8 mouse cellular contexts compared by ENCODE assay signal in the genomic region with DNA sequence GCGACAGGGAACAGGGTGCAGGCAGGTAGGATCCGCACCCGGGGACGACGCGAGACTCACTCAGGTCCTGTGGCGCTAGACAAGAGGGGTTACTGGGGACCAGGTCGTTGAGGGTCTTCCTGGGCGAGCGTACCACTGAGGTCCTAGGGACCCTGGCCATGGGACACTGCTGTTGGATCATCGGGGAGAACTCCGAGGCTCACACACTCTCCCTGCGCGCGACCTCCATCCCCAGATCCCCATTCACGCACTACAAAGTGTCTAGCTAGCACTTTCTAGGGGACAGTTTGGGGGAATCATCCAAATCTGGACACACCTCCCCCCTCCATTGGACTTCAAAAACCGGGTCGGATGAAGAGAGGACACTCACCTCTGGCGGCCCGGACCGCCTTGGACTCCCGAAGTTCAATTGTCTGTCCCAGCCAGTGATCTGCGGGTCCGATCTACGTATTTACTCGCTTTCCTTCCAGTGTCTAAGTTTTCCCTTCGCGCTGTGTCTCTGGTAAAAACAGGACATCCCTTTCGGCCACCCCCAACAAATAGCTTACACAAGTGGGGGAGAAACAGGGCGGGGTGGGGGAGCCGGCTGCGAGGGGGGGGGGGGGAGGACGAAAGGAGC. TPM values are rescaled to one million over a fixed set of nuclear protein-coding genes. Genes with fewer than 3 reads are reported as not detected.
DNase-seq lines count a peak whose midpoint lies in the region; ATAC-seq lines count a peak whose summit lies in the region.

No protein-coding gene starts in this region.

- no peak for DNase-seq in heart, adult 9 months (ENCODE audit: low spot score in 2 of 2)
- peak; percentile 71 for DNase-seq in ES-CJ7 (ENCODE audit: low read depth, low spot score)
- no peak for DNase-seq in embryonic facial prominence, embryonic 11.5 days (ENCODE audit: low spot score)
- peak; percentile 14 for DNase-seq in heart, postnatal 4 days
- DNase-seq in liver, embryonic 13.5 days, result no peak
- no peak for DNase-seq in lung, postnatal 14 days

- H3K9ac ChIP-seq in heart, embryonic 12.5 days, result peak overlapping the region; percentile 63
- peak overlapping the region; percentile 80 for H3K9ac ChIP-seq in embryonic facial prominence, embryonic 11.5 days (replicated peaks; ENCODE audit: low read length)
- H3K9ac ChIP-seq in liver, embryonic 13.5 days, result no peak overlapping the region
- no peak overlapping the region for H3K9ac ChIP-seq in stomach, embryonic 15.5 days

- peak overlapping the region; percentile 75 for H3K4me2 ChIP-seq in heart, embryonic 12.5 days
- H3K4me2 ChIP-seq in embryonic facial prominence, embryonic 11.5 days (ENCODE audit: low read depth, low read length), result peak overlapping the region; percentile 64
- H3K4me2 ChIP-seq in liver, embryonic 13.5 days, result peak overlapping the region; percentile 65
- peak overlapping the region; percentile 86 for H3K4me2 ChIP-seq in stomach, embryonic 15.5 days

- H3K4me3 ChIP-seq in heart, embryonic 12.5 days, result peak overlapping the region; percentile 66
- H3K4me3 ChIP-seq in embryonic facial prominence, embryonic 11.5 days (ENCODE audit: low read depth, low read length), result peak overlapping the region; percentile 60
- peak overlapping the region; percentile 50 for H3K4me3 ChIP-seq in liver, embryonic 13.5 days (replicated peaks)
- H3K4me3 ChIP-seq in stomach, embryonic 15.5 days (replicated peaks), result peak overlapping the region; percentile 59

- peak overlapping the region; percentile 27; the same call in 1 of the 2 replicates for H3K27ac ChIP-seq in heart, embryonic 12.5 days (ENCODE audit: poor library complexity, severe bottlenecking)
- H3K27ac ChIP-seq in embryonic facial prominence, embryonic 11.5 days (replicated peaks; ENCODE audit: low read depth, low read length), result peak overlapping the region; percentile 83
- H3K27ac ChIP-seq in liver, embryonic 13.5 days, result no peak overlapping the region
- no peak overlapping the region for H3K27ac ChIP-seq in stomach, embryonic 15.5 days

- under 1% methylated on average over 32 of the region's 33 CpGs for WGBS in heart, embryonic 12.5 days
- under 1% methylated on average over 31 of the region's 33 CpGs for WGBS in embryonic facial prominence, embryonic 11.5 days
- 1% methylated on average over 31 of the region's 33 CpGs for WGBS in liver, embryonic 13.5 days (ENCODE audit: insufficient replicate concordance)
- under 1% methylated on average over 30 of the region's 33 CpGs for WGBS in stomach, embryonic 15.5 days

- ATAC-seq in heart, embryonic 12.5 days (ENCODE audit: insufficient number of reproducible peaks, low FRiP score), result peak; percentile 51; the same call in 1 of the 2 replicates
- peak; percentile 50 for ATAC-seq in embryonic facial prominence, embryonic 11.5 days (replicated peaks; ENCODE audit: insufficient number of reproducible peaks, low FRiP score, low TSS enrichment, low read depth)
- no peak for ATAC-seq in liver, embryonic 13.5 days (ENCODE audit: low read depth)
- ATAC-seq in stomach, embryonic 15.5 days (ENCODE audit: insufficient read depth, low FRiP score, low read depth), result peak; percentile 23; the same call in 1 of the 2 replicates

- no peaks in the 10 kb centered on the region for H3K36me3 ChIP-seq in heart, embryonic 12.5 days
- no peaks in the 10 kb centered on the region for H3K36me3 ChIP-seq in embryonic facial prominence, embryonic 11.5 days (replicated peaks; ENCODE audit: control insufficient read depth, insufficient read depth, low read depth, low read length)
- H3K36me3 ChIP-seq in liver, embryonic 13.5 days, result no peaks in the 10 kb centered on the region
- H3K36me3 ChIP-seq in stomach, embryonic 15.5 days, result no peaks in the 10 kb centered on the region

- peaks cover 11% of the 10 kb centered on the region for H3K27me3 ChIP-seq in heart, embryonic 12.5 days (replicated peaks)
- no peaks in the 10 kb centered on the region for H3K27me3 ChIP-seq in embryonic facial prominence, embryonic 11.5 days (ENCODE audit: control insufficient read depth, insufficient read depth, low read length)
- peaks cover 51% of the 10 kb centered on the region for H3K27me3 ChIP-seq in liver, embryonic 13.5 days
- peaks cover 26% of the 10 kb centered on the region for H3K27me3 ChIP-seq in stomach, embryonic 15.5 days (replicated peaks)

- H3K4me1 ChIP-seq in heart, embryonic 12.5 days (replicated peaks), result peaks cover 9% of the 10 kb centered on the region
- no peaks in the 10 kb centered on the region for H3K4me1 ChIP-seq in embryonic facial prominence, embryonic 11.5 days (ENCODE audit: control insufficient read depth, insufficient read depth, low read length)
- H3K4me1 ChIP-seq in liver, embryonic 13.5 days (replicated peaks), result 0 out of 2 replicates have a peak, but pooled peaks cover 5% of the 10 kb centered on the region
- H3K4me1 ChIP-seq in stomach, embryonic 15.5 days, result peaks cover 19% of the 10 kb centered on the region

- no peaks in the 10 kb centered on the region for H3K9me3 ChIP-seq in heart, embryonic 12.5 days (replicated peaks)
- H3K9me3 ChIP-seq in embryonic facial prominence, embryonic 11.5 days (replicated peaks; ENCODE audit: control insufficient read depth, low read length), result no peaks in the 10 kb centered on the region
- no peaks in the 10 kb centered on the region for H3K9me3 ChIP-seq in liver, embryonic 13.5 days (replicated peaks)
- H3K9me3 ChIP-seq in stomach, embryonic 15.5 days, result no peaks in the 10 kb centered on the region

RNA-seq across cellular contexts. Expression of gene Eya4, which starts 1.1 kb away (rescaled TPM):
- 0.97 and 1.4 TPM in 2 replicates for polyA plus RNA-seq in heart, embryonic 12.5 days (2016; fragmentation: Nextera tagmentation; extraction: Ambion mirVana)
- polyA plus RNA-seq in embryonic facial prominence, embryonic 11.5 days (2014; fragmentation: Nextera tagmentation; extraction: Ambion mirVana), result 14.1 and 16.8 TPM in 2 replicates
- total RNA-seq in heart, postnatal 4 days (2021), result 1 to 10 TPM in 1 of 2 experiments, under 1 TPM in 1; 0.95 to 1.2 TPM
- 0.25 and 0.41 TPM in 2 replicates for polyA plus RNA-seq in liver, embryonic 13.5 days (2015; fragmentation: Nextera tagmentation; extraction: Ambion mirVana)
- polyA plus RNA-seq in stomach, embryonic 15.5 days (2015; fragmentation: Nextera tagmentation; extraction: Ambion mirVana), result 0.92 and 1.4 TPM in 2 replicates

Comparison
In these comparisons a context has a peak if more than half of its experiments do, and no peak if none do; other contexts are left out.
1. DNase-seq: peak in ES-CJ7 (single experiment) and heart, postnatal 4 days (single experiment); none in heart, adult 9 months (0 of 2), embryonic facial prominence, embryonic 11.5 days (single experiment), liver, embryonic 13.5 days (single experiment) and lung, postnatal 14 days (single experiment).
2. H3K27ac ChIP-seq: peak in heart, embryonic 12.5 days (single experiment) and embryonic facial prominence, embryonic 11.5 days (single experiment); none in liver, embryonic 13.5 days (single experiment) and stomach, embryonic 15.5 days (single experiment).
3. H3K9ac ChIP-seq: peak in heart, embryonic 12.5 days (single experiment) and embryonic facial prominence, embryonic 11.5 days (single experiment); none in liver, embryonic 13.5 days (single experiment) and stomach, embryonic 15.5 days (single experiment).
4. Peak in every context shown above with its lines, with median percentiles within 50 percentile points of each other: H3K4me2 ChIP-seq and H3K4me3 ChIP-seq.